Mouse (Mus musculus): ENCODE results near the gene Rgs14.

The Rgs14 gene

GRCm38 (mm10) chr13:55346745-55347144, 22.8 kb upstream of the Rgs14 start:
- DNase-seq (ENCODE audit: low spot score) = no peak

DNA sequence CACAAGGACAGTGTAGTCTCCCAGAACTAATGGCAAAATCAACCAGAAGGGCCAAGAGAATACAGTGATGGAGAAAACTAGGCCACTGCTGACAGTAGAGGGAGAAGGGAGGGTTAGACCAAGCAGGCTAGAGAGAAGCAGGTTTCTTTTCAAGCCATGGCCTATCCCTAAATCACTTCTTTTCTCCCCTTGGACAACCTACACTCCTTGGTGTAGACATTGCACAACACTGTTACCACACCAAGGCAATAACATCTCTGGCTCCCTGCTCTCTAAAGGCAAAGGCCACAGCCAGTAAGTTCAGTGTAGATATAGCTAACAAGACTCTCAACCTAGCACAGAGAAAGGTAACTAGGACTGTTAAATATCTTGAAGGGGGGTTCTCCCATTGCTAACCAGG, 8.4 kb upstream of the Rgs14 start:
- DNase-seq (ENCODE audit: low spot score) = no peak

DNA sequence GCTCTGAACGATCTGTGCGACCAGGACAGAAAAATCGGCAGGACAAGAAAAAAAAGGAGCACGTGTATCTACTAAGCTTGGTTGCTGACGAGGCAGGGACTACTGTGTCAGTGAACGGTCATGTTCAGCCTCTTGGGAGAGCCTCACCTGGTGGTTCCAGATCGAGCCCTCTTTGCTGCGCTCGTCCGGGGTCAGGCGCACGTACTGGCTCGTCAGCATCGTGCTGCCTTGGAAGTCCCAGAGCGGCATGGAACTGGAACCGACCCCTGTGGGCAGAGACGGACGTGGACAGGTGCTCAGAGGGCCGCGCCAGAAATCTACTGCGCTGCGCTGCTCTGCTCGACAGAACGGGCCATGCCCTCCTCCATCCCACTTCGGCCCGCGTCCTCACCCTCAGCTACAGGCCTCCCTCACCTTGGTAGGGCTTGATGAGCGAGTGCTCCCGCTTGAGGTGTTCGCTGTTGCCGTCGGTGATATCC, 7.5 kb upstream of the Rgs14 start:
- DNase-seq (ENCODE audit: low spot score) = no peak

GRCm38 (mm10) chr13:55362453-55363060, 7.0 kb upstream of the Rgs14 start, which contains the start of gene Lman2:
Gene Lman2 (minus strand): TSS chr13:55362783.
- peak; percentile 97 for DNase-seq (ENCODE audit: low spot score)

DNA sequence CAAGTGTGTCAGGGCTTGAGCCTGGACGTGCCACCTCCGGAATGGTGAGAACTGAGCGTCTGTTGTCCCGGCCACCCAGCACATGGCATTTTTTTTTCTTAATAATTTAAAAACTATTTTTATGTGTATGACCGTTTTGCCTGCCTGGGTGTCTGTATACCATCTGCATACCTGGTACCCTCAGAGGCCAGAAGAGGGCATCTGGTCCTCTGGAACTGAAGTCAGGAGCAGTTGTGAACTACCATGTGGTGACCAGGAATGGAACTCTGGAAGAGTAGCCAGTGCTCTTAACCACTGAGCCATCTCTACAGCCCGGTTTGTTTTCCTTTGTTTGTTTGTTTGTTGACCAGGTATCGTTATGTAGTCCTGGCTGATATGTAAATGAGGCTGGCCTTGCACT, 1.1 kb upstream of the Rgs14 start:
- DNase-seq (ENCODE audit: low spot score) = no peak

DNA sequence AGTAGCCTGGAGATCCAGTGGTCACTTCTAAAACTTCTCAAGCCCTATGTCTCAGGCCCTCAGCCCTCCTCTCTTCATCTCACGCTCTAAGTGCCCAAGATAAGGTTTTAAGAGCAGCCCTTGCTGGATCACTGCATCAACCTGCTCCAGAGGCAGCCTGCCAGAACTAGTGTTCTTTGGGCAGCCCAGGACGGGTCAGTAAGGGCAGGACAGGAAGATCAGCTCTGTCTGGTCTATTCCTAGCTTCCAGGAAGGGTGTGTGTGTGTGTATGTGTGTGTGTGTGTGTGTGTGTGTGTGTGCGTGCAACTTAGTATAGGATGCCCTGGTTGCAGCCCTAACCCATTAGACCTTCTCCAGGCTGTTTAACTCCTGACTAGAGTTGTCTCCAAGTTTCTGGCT, 702 bp downstream of the Rgs14 start:
- DNase-seq (ENCODE audit: low spot score) = no peak

DNA sequence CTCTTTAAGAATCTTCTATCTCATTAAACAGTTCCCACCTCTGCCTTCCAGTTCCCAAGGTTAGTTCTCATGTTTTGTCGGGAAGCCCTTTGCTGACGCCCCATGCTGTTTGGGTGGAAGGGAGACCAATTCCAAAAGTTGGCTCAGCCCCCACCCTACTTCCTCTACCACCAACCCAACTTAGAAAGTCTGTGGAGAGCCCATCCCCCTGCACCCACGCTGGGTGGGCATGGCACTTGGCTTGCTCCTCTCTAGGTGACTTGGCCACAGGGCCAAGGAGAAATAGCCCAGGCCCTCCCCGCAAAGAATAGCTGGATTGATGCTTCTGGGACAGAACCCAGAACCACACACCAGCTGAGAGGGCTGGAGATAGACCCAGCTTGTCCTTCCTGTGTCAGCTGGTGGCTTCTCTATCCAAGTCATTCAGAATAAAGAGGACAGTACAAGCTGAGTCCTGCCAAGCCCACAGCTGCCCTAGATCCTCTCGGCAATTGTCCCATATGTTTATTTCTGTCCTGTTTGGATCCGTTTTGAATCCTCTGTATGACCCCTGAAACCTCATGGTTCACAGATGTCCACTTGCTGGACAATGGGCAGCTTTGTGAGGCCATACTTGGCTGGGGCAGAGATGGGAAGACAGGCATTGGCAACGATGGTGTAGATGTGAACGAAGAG, 1.6 kb downstream of the Rgs14 start:
- no peak for DNase-seq (ENCODE audit: low spot score)

- DNase-seq (ENCODE audit: low spot score) = no peak
Measured at GRCm38 (mm10) chr13:55371740-55372139, 2.2 kb downstream of the Rgs14 start.

GRCm38 (mm10) chr13:55374206-55374924, 4.8 kb downstream of the Rgs14 start:
- DNase-seq (ENCODE audit: low spot score) = no peak

DNA sequence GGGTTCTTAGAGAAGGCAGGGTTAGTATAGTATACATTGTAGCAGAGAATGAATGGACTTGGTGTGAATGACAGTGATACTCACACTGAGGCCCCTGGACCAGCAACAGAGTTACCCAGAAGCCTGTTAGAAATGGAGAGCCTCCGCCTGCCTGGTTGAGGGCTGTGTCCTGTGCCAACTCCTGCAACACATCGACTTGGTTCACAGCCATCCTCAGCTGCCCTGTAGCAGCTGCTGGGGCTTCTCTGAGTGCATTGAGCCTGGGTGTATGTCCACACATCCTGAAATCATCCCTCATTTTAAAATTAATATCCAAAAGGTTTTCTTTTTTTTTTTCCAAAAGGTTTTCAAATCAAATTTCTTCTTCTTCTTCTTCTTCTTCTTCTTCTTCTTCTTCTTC, 6.3 kb downstream of the Rgs14 start:
- DNase-seq (ENCODE audit: low spot score) = no peak

GRCm38 (mm10) chr13:55378907-55379580, 9.5 kb downstream of the Rgs14 start:
- DNase-seq (ENCODE audit: low spot score) = no peak

- DNase-seq (ENCODE audit: low spot score) = no peak
Measured at GRCm38 (mm10) chr13:55381790-55382189, 12.3 kb downstream of the Rgs14 start.

GRCm38 (mm10) chr13:55390644-55391043, 21.1 kb downstream of the Rgs14 start:
- DNase-seq (ENCODE audit: low spot score) = no peak

- no peak for DNase-seq (ENCODE audit: low spot score)
Measured at GRCm38 (mm10) chr13:55391626-55392029, 22.1 kb downstream of the Rgs14 start.

GRCm38 (mm10) chr13:55392933-55393332, 23.4 kb downstream of the Rgs14 start:
- DNase-seq (ENCODE audit: low spot score) = no peak

DNA sequence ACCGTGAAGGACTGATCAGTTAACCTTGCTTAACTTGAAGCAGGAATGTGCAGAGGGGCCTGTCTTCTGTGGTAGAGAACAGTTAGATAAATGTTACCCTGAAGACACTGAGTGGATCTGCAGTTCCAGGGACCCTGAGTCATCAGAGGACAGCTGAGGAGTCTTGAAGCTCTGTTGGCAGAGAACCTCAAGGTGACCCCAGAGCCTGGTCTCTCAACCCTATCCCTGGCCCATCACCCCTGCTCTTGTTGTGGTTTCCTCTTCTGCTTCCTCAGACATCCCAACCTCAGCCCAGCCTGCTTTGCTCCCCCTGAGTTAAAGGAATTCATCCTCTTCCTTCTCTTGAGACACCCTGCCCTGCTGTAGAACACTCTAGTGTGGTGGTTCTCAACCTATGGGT, 28.6 kb downstream of the Rgs14 start, which contains the start of gene Slc34a1:
Gene Slc34a1 (plus strand): TSS at position 100 of the 400 bp plus-strand sequence.
- no peak for DNase-seq (ENCODE audit: low spot score)

DNA sequence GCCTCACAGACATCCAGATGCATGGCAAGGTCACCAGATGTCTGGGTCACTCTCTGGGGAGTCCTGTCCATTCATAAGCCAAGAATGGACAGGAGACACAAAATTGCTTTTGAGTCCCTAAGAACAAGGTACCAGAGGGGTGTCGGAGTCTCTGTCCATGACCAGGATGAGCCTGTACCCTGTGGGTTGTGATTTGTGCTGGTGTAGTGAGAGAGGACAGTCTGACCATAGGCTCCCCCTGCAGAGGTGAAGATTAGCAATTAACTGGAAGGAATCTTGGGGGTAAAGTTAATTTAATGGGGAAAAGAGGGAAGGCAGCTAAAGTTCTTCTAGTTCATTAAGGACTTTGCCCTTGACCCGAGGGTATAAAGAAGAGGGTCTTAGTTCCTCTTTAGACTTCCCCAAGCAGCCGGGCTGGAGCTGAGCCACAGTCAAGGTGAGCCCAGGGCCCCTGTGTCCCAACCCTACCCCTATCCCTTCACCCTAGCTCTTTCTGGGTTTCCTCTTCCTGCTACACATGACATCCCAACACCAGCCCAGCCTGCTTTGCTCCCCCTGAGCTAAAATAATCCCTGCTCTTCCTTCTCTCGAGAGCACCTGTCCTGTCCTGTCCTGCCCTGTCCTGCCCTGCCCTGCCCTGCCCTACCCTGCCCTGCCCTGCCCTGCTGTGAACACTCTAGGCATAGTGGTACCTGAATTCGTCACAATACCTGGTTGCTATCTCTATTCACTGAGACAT, 29.9 kb downstream of the Rgs14 start:
- DNase-seq (ENCODE audit: low spot score) = no peak

DNA sequence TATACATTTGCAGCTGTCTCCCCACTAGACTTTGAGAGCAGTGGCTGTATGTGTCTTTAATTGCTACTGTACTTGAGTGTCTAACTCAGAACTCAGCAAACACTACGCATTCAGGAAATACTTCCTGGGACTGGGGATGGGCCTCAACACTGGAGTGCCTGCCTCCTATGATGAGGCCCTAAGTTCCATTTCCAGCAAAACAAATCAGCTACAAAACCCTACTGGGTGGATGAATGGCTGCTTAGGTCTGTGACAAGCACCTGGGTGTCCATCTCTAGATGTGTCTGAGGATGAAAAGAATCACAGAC, 30.5 kb downstream of the Rgs14 start:
- no peak for DNase-seq (ENCODE audit: low spot score)

DNA sequence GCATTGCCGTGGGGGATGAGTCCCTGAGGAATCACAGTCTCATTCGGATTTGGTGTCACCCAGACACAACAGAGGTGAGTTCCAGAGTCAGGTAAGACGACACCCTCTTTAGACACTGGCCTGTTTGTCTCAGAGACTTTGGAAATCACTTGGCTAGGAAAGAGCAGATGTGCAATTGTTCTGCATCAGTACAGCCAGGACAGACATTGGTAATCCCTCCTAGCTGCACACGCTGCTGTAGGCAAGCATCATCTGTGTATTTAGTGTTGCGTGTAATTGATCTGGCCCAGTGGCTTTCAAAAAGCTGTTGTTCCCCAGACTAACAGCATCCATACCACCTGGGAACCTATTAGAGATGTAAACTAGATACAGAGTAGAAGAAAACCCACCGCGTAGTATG, 33.7 kb downstream of the Rgs14 start:
- no peak for DNase-seq (ENCODE audit: low spot score)

- DNase-seq (ENCODE audit: low spot score) = no peak
Measured at GRCm38 (mm10) chr13:55403935-55404852, 34.7 kb downstream of the Rgs14 start.

All from ovary, adult 18-20 months (tissue).